In the genomic region with DNA sequence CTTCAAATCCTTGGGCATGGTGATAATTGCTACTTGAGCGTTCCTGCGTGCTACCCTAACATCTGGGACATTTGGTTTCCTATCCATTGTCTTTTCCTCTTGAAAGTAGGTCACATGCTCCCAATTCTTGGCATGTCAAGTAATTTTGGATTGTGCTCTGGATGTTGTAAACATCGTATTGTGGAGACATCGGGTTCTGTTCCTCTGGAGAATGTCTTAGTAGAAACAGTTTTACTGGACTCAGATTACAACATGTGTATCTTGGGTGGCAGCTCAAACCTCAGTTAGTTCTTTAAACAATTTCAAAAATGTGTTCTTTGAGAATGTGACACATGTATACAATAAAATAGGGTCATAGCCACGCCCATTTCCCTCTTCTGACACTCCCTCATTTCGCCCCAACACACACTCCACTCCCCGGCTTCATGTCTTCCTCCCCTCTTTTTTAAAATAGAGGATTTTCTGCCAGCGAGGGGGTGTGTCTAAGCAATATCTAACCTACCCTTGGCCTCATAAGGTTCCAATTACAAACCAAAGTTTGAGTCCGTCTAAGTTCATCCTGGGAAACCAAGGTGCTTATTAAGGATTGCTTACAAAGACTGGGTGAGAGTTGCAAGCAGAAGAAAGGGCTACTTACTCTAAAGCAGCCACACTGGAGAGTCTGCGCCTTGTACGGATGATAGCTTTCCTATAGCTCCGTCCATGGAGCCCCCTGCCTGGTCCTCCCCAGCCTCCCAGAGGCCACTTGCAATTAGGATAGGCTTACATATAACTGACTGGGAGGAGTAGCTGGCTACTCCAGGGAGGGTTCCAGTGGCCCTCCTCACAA, we compare ENCODE assay signal across 19 mouse cellular contexts. TPM values are rescaled to one million over a fixed set of nuclear protein-coding genes. Genes with fewer than 3 reads are reported as not detected.
DNase-seq lines count a peak whose midpoint lies in the region; ATAC-seq and TF ChIP-seq lines count a peak whose summit lies in the region.
"Had no signal": no experiment of that assay in that cellular context is flagged by ENCODE, and none has a peak within 500 bp of the region (broad histone marks: within the 10 kb centered on the region; RNA-seq: fewer than 3 reads in every experiment).

No protein-coding gene starts in this region.

- no peaks in the 10 kb centered on the region for H3K9me3 ChIP-seq in limb, embryonic 12.5 days
- H3K9me3 ChIP-seq in stomach, postnatal 0 days (ENCODE audit: control insufficient read depth, low read length): no peaks in the 10 kb centered on the region
- H3K9me3 ChIP-seq: hindbrain, embryonic 13.5 days; liver, embryonic 15.5 days had no signal

- peak overlapping the region; percentile 59; the same call in 1 of the 2 replicates for H3K27ac ChIP-seq in limb, embryonic 12.5 days
- H3K27ac ChIP-seq in stomach, postnatal 0 days (replicated peaks): no peak overlapping the region
- H3K27ac ChIP-seq: heart, adult 2 months; hindbrain, embryonic 13.5 days; liver, embryonic 15.5 days had no signal

- TF ChIP-seq CTCF in stomach, postnatal 0 days (IDR thresholded peaks at IDR 0.05; ENCODE audit: low read depth): no peak

- H3K4me1 ChIP-seq in limb, embryonic 12.5 days (replicated peaks): peaks cover 12% of the 10 kb centered on the region
- H3K4me1 ChIP-seq in stomach, postnatal 0 days (replicated peaks; ENCODE audit: control insufficient read depth, insufficient read depth): no peaks in the 10 kb centered on the region
- H3K4me1 ChIP-seq: liver, embryonic 15.5 days had no signal

- no peaks in the 10 kb centered on the region for H3K27me3 ChIP-seq in limb, embryonic 12.5 days
- no peaks in the 10 kb centered on the region for H3K27me3 ChIP-seq in stomach, postnatal 0 days (ENCODE audit: control insufficient read depth, insufficient read depth, low read length)
- H3K27me3 ChIP-seq: hindbrain, embryonic 13.5 days; liver, embryonic 15.5 days had no signal

- intact Hi-C loops in gastrocnemius, postnatal 14 days (cut with DNase I; ENCODE audit: low total_unique reads): no loop called here

- H3K36me3 ChIP-seq in limb, embryonic 12.5 days: peaks cover 15% of the 10 kb centered on the region; the same call in 1 of the 2 replicates
- no peaks in the 10 kb centered on the region for H3K36me3 ChIP-seq in stomach, postnatal 0 days (ENCODE audit: control insufficient read depth, insufficient read depth, low read length)
- H3K36me3 ChIP-seq: hindbrain, embryonic 13.5 days; liver, embryonic 15.5 days had no signal

- DNase-seq in embryo, embryonic 11 days: peak; percentile 30
- DNase-seq in embryo, embryonic 10.5 days (ENCODE audit: low spot score): no peak
- peak; percentile 39 for DNase-seq in retina, postnatal 1 day
- no peak for DNase-seq in retina, embryonic 14.5 days (ENCODE audit: low spot score)
- no peak for DNase-seq in stomach, postnatal 0 days (ENCODE audit: low spot score)
- no peak for DNase-seq in spleen, adult 18-20 months
- DNase-seq in gastrocnemius, postnatal 14 days: no peak
- DNase-seq: adrenal gland, postnatal 36 days; cerebellum, postnatal 25 days; heart, adult 2 months; kidney, adult 11 months; kidney, postnatal 36 days; right cerebral cortex, postnatal 4 days; thymus, postnatal 25 days had no signal

- ATAC-seq in limb, embryonic 12.5 days (ENCODE audit: insufficient number of reproducible peaks, insufficient read depth, low FRiP score, low TSS enrichment, low read depth): no peak
- ATAC-seq in stomach, postnatal 0 days (ENCODE audit: low FRiP score, low TSS enrichment): peak; percentile 38; the same call in 1 of the 2 replicates

- peak overlapping the region; percentile 6; the same call in 1 of the 2 replicates for H3K4me2 ChIP-seq in limb, embryonic 12.5 days
- no peak overlapping the region for H3K4me2 ChIP-seq in stomach, postnatal 0 days (replicated peaks; ENCODE audit: low read depth)
- H3K4me2 ChIP-seq: hindbrain, embryonic 13.5 days; liver, embryonic 15.5 days had no signal

- 43% methylated on average over 12 of the region's 12 CpGs for WGBS in limb, embryonic 12.5 days
- 42% methylated on average over 12 of the region's 12 CpGs for WGBS in stomach, postnatal 0 days

- no peak overlapping the region for H3K9ac ChIP-seq in limb, embryonic 12.5 days (replicated peaks)
- no peak overlapping the region for H3K9ac ChIP-seq in stomach, postnatal 0 days (ENCODE audit: low read length)
- H3K9ac ChIP-seq: hindbrain, embryonic 13.5 days; liver, embryonic 15.5 days had no signal

- TF ChIP-seq EP300 in stomach, postnatal 0 days (optimal IDR thresholded peaks at IDR 0.05): no peak

- H3K4me3 ChIP-seq in limb, embryonic 12.5 days (replicated peaks): no peak overlapping the region
- no peak overlapping the region for H3K4me3 ChIP-seq in stomach, postnatal 0 days (ENCODE audit: low read depth, low read length)
- H3K4me3 ChIP-seq: erythroblast, embryonic 14.5 days; heart, adult 2 months; hindbrain, embryonic 13.5 days; liver, embryonic 15.5 days had no signal

RNA-seq across cellular contexts. Expression of gene Adamts17, which starts 18.9 kb away (rescaled TPM):
- polyA plus RNA-seq in limb, embryonic 12.5 days (2016; fragmentation: Nextera tagmentation; extraction: Ambion mirVana): 11.6 and 12.9 TPM in 2 replicates
- 2.4 TPM in 2 replicates for polyA plus RNA-seq in stomach, postnatal 0 days (2015; fragmentation: Nextera tagmentation; extraction: Ambion mirVana)
- total RNA-seq in gastrocnemius, postnatal 14 days (2021): 10 to 100 TPM in 1 of 2 experiments, 1 to 10 TPM in 1; 5.5 to 10.6 TPM
- total RNA-seq: megakaryocyte-erythroid progenitor cell, adult 5-6 weeks had no signal
- polyA plus RNA-seq: erythroblast, embryonic 14.5 days had no signal

Comparison
In these comparisons a context has a peak if more than half of its experiments do, and no peak if none do; other contexts are left out.
1. DNase-seq: peak in embryo, embryonic 11 days (single experiment) and retina, postnatal 1 day (single experiment); none in embryo, embryonic 10.5 days (single experiment), retina, embryonic 14.5 days (single experiment), stomach, postnatal 0 days (single experiment), spleen, adult 18-20 months (0 of 2) and gastrocnemius, postnatal 14 days (single experiment).